Mouse (Mus musculus) hindbrain, embryonic 16.5 days (tissue): ENCODE measurements at regions not wholly inside any gene's neighbourhood (a gene's known extent, or its start where the extent isn't known, plus 50 kb on each side); places are given as distances from the start of the nearest gene placed in this dataset.
A peak's percentile ranks its signal among the peaks of the same experiment; 100 is the strongest.

Experiments
- ATAC-seq: fragments of 200-750 bp; cut with Nextera tagmentation; 2 replicates; pipeline ENCODE4 v1.8.0; 2017; ENCODE audit warnings: moderate TSS enrichment, moderate library complexity
- H3K27ac ChIP-seq: fragments of 300-500 bp; sonication (generic); 2 replicates; pipeline ENCODE4 v1.5.1; 2014; ENCODE audit warnings: low read depth, mild to moderate bottlenecking, control low read depth, low read length, moderate library complexity
- H3K27me3 ChIP-seq: fragments of 300-500 bp; sonication (generic); replicated peaks from 2 replicates; pipeline ENCODE4 v1.6.1; 2014; ENCODE audit warnings: low read length; ENCODE audit not compliant: control insufficient read depth, insufficient read depth
- H3K36me3 ChIP-seq: fragments of 300-500 bp; sonication (generic); 2 replicates; pipeline ENCODE4 v1.6.1; 2014; ENCODE audit warnings: mild to moderate bottlenecking, low read length, moderate library complexity, mixed read lengths; ENCODE audit not compliant: control insufficient read depth, insufficient read depth
- H3K4me1 ChIP-seq: fragments of 300-500 bp; sonication (generic); 2 replicates; pipeline ENCODE4 v1.6.1; 2014; ENCODE audit warnings: low read depth, low read length; ENCODE audit not compliant: control insufficient read depth, insufficient read depth
- H3K4me2 ChIP-seq: fragments of 300-500 bp; sonication (generic); 2 replicates; pipeline ENCODE4 v1.6.1; 2014; ENCODE audit warnings: mild to moderate bottlenecking, low read length, control low read depth, moderate library complexity
- H3K4me3 ChIP-seq: fragments of 300-500 bp; sonication (generic); 2 replicates; pipeline ENCODE4 v1.5.1; 2014; ENCODE audit warnings: mild to moderate bottlenecking, low read length, control low read depth, moderate library complexity
- H3K9ac ChIP-seq: fragments of 300-500 bp; sonication (generic); 2 replicates; pipeline ENCODE4 v1.6.1; 2014; ENCODE audit warnings: low read depth, mild to moderate bottlenecking, control low read depth, low read length, moderate library complexity
- H3K9me3 ChIP-seq: fragments of 300-500 bp; sonication (generic); 2 replicates; pipeline ENCODE4 v1.6.1; 2014; ENCODE audit warnings: mild to moderate bottlenecking, low read length, moderate library complexity; ENCODE audit not compliant: control insufficient read depth
- WGBS: fragments of 180-500 bp; shearing (Covaris S2); extraction: QIAGEN DNeasy Blood & Tissue Kit; methylation state at CpG from one replicate; pipeline ENCODE4 v1.1.7; 2014; 5-methylcytosine and 5-hydroxymethylcytosine counted together

DNA sequence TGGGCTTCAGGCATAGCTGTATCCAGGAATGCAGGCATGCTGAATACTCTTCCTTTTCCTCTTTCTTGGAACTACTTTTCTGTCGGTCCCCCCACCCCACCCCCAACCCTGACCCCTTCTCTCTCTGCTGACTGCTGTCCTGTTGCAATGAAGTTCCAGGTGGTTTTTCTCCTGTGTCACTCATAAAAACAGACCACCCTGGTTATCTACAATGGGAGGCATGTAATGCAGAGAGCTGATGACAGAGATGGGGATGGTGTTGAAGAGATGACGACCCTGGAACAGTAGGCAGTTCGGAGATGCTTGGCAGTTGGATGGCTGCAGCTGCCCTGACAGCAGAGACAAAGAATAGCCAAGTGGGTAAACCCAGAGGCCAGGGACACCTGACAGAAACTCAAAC is 195.5 kb downstream of the Rybp start:
- Histone ChIP-seq H3K36me3 (no peaks in the 10 kb centered on the region), H3K4me3 (no peak overlapping the region), H3K4me1 (no peaks in the 10 kb centered on the region), H3K4me2 (no peak overlapping the region), H3K27ac (no peak overlapping the region), H3K9me3 (no peaks in the 10 kb centered on the region), H3K9ac (no peak overlapping the region), H3K27me3 (no peaks in the 10 kb centered on the region)
- WGBS = 80% methylated on average over 3 of the region's 3 CpGs
- ATAC-seq = no peak

DNA sequence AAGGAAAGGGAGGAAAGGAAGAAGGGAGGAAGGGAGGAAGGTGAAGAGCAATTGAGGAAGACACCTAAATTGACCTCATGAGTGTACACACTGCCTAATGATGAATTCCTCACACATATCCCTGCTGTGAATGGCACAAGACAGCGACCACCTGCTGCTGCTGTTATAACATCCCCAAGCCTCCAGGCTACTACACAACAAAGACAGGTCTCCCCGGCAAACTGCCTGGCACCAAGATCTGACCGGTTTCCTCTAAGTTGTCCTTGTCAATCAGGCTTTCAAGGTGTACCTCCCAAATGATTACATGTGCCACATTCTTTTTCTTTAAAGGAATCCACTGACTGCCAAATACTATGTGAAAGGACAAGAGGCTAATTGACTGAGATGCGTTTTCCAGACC is 198.7 kb downstream of the Rybp start:
- no peaks in the 10 kb centered on the region for H3K4me1 ChIP-seq
- peaks cover 6% of the 10 kb centered on the region; the same call in 1 of the 2 replicates for H3K9me3 ChIP-seq
- WGBS = 45% methylated on average over 4 of the region's 4 CpGs
- no peaks in the 10 kb centered on the region; the same call in 1 of the 2 replicates for H3K36me3 ChIP-seq
- ATAC-seq = no peak
- H3K4me3 ChIP-seq = no peak overlapping the region
- H3K27me3 ChIP-seq = no peaks in the 10 kb centered on the region
- no peak overlapping the region for H3K27ac ChIP-seq
- H3K4me2 ChIP-seq = no peak overlapping the region
- no peak overlapping the region for H3K9ac ChIP-seq

DNA sequence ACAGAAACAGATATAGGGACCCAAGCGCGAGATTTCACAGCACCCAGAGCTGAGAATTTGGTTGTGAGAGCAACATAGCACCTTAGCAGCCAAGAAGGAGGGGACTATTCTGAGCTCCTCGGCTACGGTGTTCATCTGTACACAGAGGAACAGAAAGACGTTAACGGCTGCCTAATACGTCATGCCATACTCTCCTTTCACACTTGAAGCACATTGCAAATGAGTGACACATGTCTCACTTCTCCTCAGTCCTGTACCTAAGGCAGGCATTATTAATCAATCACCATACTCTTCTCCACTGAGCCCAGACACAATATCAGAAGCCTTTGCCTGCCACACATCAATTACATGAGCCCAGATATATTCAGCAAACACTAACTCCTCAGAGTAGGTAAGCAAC is 200.5 kb downstream of the Rybp start:
- Histone ChIP-seq H3K4me2 (no peak overlapping the region), H3K27me3 (no peaks in the 10 kb centered on the region), H3K36me3 (no peaks in the 10 kb centered on the region; the same call in 1 of the 2 replicates), H3K4me3 (no peak overlapping the region), H3K9me3 (peaks cover 6% of the 10 kb centered on the region; the same call in 1 of the 2 replicates), H3K9ac (no peak overlapping the region), H3K27ac (no peak overlapping the region), H3K4me1 (no peaks in the 10 kb centered on the region)
- WGBS = 73% methylated on average over 7 of the region's 7 CpGs
- no peak for ATAC-seq

DNA sequence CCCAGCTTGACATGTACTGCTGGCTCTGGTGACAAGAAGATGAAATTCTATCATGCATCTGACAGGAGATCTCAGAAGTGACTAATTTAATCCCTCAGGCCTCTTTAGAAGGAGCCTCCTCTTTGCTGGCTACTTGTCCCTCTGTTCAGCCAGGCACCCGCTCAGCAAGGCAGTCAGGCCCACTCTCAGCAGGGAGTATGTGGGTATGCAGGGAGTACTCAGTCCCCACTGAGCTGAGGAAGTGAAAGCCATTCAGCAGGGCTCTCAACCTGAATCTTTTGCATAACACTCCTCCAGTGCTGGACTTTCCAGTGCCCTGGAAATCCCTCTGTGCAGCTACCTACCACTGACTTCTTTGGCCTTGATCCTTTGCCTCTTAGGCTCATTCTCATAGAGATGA is 201.3 kb downstream of the Rybp start:
- Histone ChIP-seq H3K27ac (no peak overlapping the region), H3K9ac (no peak overlapping the region), H3K4me3 (no peak overlapping the region), H3K36me3 (no peaks in the 10 kb centered on the region; the same call in 1 of the 2 replicates), H3K27me3 (no peaks in the 10 kb centered on the region), H3K9me3 (peaks cover 6% of the 10 kb centered on the region; the same call in 1 of the 2 replicates), H3K4me2 (no peak overlapping the region), H3K4me1 (no peaks in the 10 kb centered on the region)
- ATAC-seq = no peak
- WGBS = 24% methylated on average over 1 of the region's 1 CpGs

DNA sequence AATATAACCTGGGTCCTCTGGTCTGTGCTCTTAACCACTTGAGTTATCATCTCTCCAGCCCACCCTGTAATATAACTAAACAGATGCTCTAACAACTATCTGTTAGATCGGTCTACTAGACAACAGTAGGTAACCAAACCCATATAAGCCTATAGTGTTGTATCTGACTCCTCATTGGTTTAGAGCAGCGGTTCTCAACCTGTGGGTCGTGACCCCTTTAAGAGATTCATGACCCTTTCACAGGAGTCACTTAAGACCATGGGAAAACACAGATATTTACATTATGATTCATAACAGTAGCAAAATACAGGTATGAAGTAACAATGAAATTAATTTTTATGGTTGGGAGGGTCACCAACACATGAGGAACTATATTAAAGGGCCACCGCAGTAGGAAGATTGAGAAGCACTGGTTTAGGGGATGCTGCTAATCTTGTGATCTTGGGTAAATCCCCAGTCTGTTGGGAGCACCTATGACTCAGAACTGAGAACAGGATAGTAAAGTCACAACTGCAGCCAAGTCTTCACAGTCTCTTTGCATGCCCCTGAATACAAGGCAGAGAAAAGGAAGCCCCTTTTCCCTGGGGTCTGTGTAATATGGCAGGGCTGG is 203.3 kb downstream of the Rybp start:
- 95% methylated on average over 4 of the region's 4 CpGs for WGBS
- Histone ChIP-seq H3K27ac (no peak overlapping the region), H3K4me1 (no peaks in the 10 kb centered on the region), H3K9me3 (peaks cover 6% of the 10 kb centered on the region; the same call in 1 of the 2 replicates), H3K9ac (no peak overlapping the region), H3K4me3 (no peak overlapping the region), H3K27me3 (peaks cover 2% of the 10 kb centered on the region; the same call in 1 of the 2 replicates), H3K4me2 (no peak overlapping the region), H3K36me3 (no peaks in the 10 kb centered on the region; the same call in 1 of the 2 replicates)
- no peak for ATAC-seq

DNA sequence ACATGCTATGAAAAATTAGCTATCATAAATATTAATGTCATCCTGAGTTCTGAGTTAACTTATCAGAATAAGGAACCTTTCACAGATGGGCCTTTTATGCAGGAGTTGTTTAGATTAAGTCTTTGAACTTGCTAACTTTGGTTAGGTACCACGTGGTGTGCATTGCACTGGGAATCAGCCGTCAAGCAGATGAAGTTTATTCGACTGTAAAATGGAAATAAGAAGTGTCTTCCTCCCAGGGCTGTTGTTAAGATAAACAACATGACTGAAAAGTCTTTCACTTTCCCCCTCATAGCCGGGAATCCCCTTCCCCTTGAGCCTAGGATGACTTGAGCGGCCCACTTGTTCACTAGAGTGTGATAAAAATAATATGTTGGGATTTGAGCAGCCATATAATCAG is 204.2 kb downstream of the Rybp start:
- peaks cover 6% of the 10 kb centered on the region; the same call in 1 of the 2 replicates for H3K9me3 ChIP-seq
- H3K4me2 ChIP-seq = no peak overlapping the region
- H3K4me3 ChIP-seq = no peak overlapping the region
- H3K36me3 ChIP-seq = no peaks in the 10 kb centered on the region; the same call in 1 of the 2 replicates
- WGBS = 79% methylated on average over 5 of the region's 5 CpGs
- ATAC-seq = no peak
- peaks cover 2% of the 10 kb centered on the region; the same call in 1 of the 2 replicates for H3K27me3 ChIP-seq
- no peaks in the 10 kb centered on the region for H3K4me1 ChIP-seq
- no peak overlapping the region for H3K9ac ChIP-seq
- no peak overlapping the region for H3K27ac ChIP-seq

DNA sequence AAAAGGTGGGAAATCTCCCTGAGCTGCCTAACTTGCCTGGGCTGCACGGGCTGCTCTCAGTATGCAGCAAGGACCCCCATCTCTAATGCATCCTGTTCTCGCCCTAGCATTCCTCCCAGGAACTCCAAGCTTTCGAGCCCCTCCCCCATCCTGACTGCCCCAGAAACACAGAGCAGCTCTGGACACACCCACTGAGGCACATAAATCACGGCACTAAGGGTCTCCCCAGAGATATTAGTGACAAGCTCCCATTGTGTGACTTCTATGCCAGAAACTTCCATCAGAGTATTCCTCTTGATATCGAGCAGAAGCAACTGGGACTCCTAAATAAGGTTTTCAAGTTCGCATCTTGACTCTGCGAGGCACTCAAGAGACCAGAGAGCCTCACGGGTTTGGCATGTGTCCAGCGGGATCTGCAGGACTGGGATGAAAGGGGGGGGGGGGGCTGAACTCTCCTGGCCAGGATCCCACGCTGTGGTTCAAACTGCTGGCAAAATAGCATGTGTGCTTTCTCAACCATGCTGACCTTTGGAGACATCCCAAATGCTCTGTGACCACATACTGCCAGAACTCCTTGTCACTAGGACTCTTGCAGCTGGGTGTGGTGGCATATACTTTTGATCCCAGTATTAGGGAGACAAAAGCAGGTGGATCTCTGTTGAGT is 212.5 kb downstream of the Rybp start:
- no peak overlapping the region for H3K4me3 ChIP-seq
- H3K9me3 ChIP-seq = peaks cover 2% of the 10 kb centered on the region; the same call in 1 of the 2 replicates
- no peak overlapping the region for H3K9ac ChIP-seq
- H3K4me2 ChIP-seq = no peak overlapping the region
- no peak overlapping the region for H3K27ac ChIP-seq
- ATAC-seq = 0 out of 2 replicates have a peak, but pooled peaks have one; percentile 44
- no peaks in the 10 kb centered on the region; the same call in 1 of the 2 replicates for H3K27me3 ChIP-seq
- WGBS = 6% methylated on average over 10 of the region's 10 CpGs
- H3K4me1 ChIP-seq = peaks cover 7% of the 10 kb centered on the region; the same call in 1 of the 2 replicates
- no peaks in the 10 kb centered on the region for H3K36me3 ChIP-seq

DNA sequence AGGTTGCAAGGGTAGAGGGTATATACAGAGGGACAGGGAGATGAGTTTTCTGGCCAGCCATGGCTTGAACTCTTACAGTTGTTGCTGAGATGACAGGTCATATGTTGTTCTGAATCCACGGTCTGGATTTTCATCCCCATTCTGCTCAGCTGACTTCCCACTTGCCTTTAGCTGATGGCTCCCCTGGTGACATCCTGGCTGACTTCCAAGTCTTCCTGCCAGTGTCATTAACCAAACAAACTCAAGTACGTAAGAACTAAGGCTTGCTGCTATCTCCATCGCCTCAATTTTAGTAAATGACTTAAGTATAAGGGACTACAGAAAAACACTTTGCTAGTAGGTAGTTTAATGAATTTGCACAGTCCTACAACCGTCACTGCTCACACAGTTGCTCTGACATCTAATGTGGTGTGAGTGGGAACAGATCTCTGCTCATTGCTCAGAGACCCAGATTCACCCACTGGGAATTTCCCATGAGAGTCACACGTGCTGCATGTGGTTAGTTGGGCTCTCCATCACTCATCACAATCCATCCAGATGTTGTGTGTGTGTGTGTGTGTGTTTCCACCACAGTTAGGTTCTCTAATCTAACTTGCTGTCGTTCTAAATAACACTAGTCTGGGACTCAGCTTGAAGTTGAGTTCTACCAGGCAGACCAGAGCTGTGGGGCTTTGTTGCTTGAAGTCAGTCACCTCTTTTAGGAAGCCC is 214.9 kb downstream of the Rybp start:
- WGBS = 40% methylated on average over 6 of the region's 6 CpGs

DNA sequence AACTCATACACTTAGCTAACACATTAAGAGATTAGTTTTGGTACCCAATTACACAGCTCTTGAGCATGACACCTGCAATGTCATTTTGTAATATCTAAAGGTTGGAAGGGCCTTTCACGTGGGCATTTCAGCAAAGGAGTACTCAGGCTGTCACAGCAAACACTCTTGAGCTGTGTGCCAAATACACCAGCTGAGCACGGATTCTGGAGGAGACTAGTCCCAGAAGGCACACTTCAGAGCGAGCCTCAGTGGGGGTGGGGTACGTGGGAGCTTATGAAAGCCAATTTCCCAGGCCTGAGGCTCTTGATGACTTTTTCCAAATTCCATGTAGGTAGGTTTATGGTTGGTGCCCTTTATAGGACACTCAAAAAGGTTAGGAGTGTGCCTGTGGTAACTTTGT is 218.1 kb downstream of the Rybp start:
- peaks cover 5% of the 10 kb centered on the region; the same call in 1 of the 2 replicates for H3K4me1 ChIP-seq
- ATAC-seq = no peak
- H3K4me2 ChIP-seq = no peak overlapping the region
- no peaks in the 10 kb centered on the region for H3K36me3 ChIP-seq
- H3K9me3 ChIP-seq = no peaks in the 10 kb centered on the region
- H3K27ac ChIP-seq = no peak overlapping the region
- no peak overlapping the region for H3K4me3 ChIP-seq
- H3K9ac ChIP-seq = no peak overlapping the region
- WGBS = 57% methylated on average over 4 of the region's 4 CpGs
- H3K27me3 ChIP-seq = peaks cover 2% of the 10 kb centered on the region; the same call in 1 of the 2 replicates

More for the DNA sequence above, 214.9 kb downstream of the Rybp start:
- peaks cover 2% of the 10 kb centered on the region; the same call in 1 of the 2 replicates for H3K9me3 ChIP-seq
- H3K27ac ChIP-seq = no peak overlapping the region
- H3K4me2 ChIP-seq = no peak overlapping the region
- no peak overlapping the region for H3K9ac ChIP-seq
- H3K36me3 ChIP-seq = no peaks in the 10 kb centered on the region
- no peaks in the 10 kb centered on the region for H3K27me3 ChIP-seq
- peaks cover 7% of the 10 kb centered on the region; the same call in 1 of the 2 replicates for H3K4me1 ChIP-seq
- H3K4me3 ChIP-seq = no peak overlapping the region
- 0 out of 2 replicates have a peak, but pooled peaks have one; percentile 19 for ATAC-seq
